Mouse (Mus musculus): ENCODE data around the gene Acbd5. TPM values are rescaled to one million over a fixed set of nuclear protein-coding genes. Genes with fewer than 3 reads are reported as not detected.

Acbd5 gene
- polyA plus RNA-seq, 1 experiment from 2014 or later, result 40.6 TPM

GRCm38 (mm10) chr2:23155777-23156607 lies 88.0 kb downstream of the Acbd5 start, which contains the start of the genes Mastl and Yme1l1:
Gene Mastl (minus strand): TSS chr2:23156024.
Gene Yme1l1 (plus strand): TSS chr2:23156369.
- Histone ChIP-seq H3K9ac (ENCODE audit: low read length) (peak within 1 kb of the TSS; percentile 82), H3K27me3 (ENCODE audit: control insufficient read depth, insufficient read depth, low read length) (no peaks in the 10 kb centered on the region), H3K4me3 (ENCODE audit: low read depth, low read length) (peak within 1 kb of the TSS; percentile 78), H3K27ac (ENCODE audit: low read depth, low read length) (peak within 1 kb of the TSS; percentile 97), H3K4me2 (ENCODE audit: low read depth, low read length, severe bottlenecking) (peak within 1 kb of the TSS; percentile 77), H3K36me3 (ENCODE audit: control insufficient read depth, insufficient read depth, low read length) (no peaks in the 10 kb centered on the region; the same call in 1 of the 2 replicates), H3K4me1 (replicated peaks; ENCODE audit: control insufficient read depth, insufficient read depth, low read length) (peaks cover 2% of the 10 kb centered on the region; the same call in 1 of the 2 replicates), H3K9me3 (ENCODE audit: control insufficient read depth, low read length) (no peaks in the 10 kb centered on the region)
- ATAC-seq (replicated peaks; ENCODE audit: low FRiP score) (peak; percentile 99), DNase-seq (ENCODE audit: low spot score) (peak; percentile 98)
- under 1% methylated on average over 61 of the region's 61 CpGs for WGBS

- Histone ChIP-seq H3K9me3 (ENCODE audit: control insufficient read depth, low read length) (no peaks in the 10 kb centered on the region), H3K9ac (ENCODE audit: low read length) (peak overlapping the region; percentile 82), H3K4me2 (ENCODE audit: low read depth, low read length, severe bottlenecking) (peak overlapping the region; percentile 77; the same call in 1 of the 2 replicates), H3K36me3 (ENCODE audit: control insufficient read depth, insufficient read depth, low read length) (no peaks in the 10 kb centered on the region; the same call in 1 of the 2 replicates), H3K4me3 (ENCODE audit: low read depth, low read length) (peak overlapping the region; percentile 78), H3K4me1 (replicated peaks; ENCODE audit: control insufficient read depth, insufficient read depth, low read length) (peaks cover 2% of the 10 kb centered on the region; the same call in 1 of the 2 replicates), H3K27me3 (ENCODE audit: control insufficient read depth, insufficient read depth, low read length) (no peaks in the 10 kb centered on the region), H3K27ac (ENCODE audit: low read depth, low read length) (peak overlapping the region; percentile 97)
- no peak for DNase-seq (ENCODE audit: low spot score)
- WGBS, result under 1% methylated on average over 17 of the region's 17 CpGs
- peak; percentile 29 for ATAC-seq (replicated peaks; ENCODE audit: low FRiP score)
These were observed 88.7 kb downstream of the Acbd5 start for GRCm38 (mm10) chr2:23156608-23157081.

Other genes with a start within 250 kb of the Acbd5 start
- gene Pdss1, start 172.6 kb upstream of the Acbd5 start, polyA plus RNA-seq (2014; fragmentation: Nextera tagmentation; extraction: Ambion mirVana), result 20.8 and 27.4 TPM in 2 replicates
- gene Abi1, start 27.9 kb upstream of the Acbd5 start, polyA plus RNA-seq (2014; fragmentation: Nextera tagmentation; extraction: Ambion mirVana), result 38.9 and 47.9 TPM in 2 replicates
- 16.2 and 17.7 TPM in 2 replicates for gene Mastl, start 87.9 kb downstream of the Acbd5 start, polyA plus RNA-seq (2014; fragmentation: Nextera tagmentation; extraction: Ambion mirVana)
- gene Yme1l1, start 88.2 kb downstream of the Acbd5 start, polyA plus RNA-seq (2014; fragmentation: Nextera tagmentation; extraction: Ambion mirVana), result 79.4 and 91.3 TPM in 2 replicates
- 0.13 TPM in 1 of 2 replicates, not detected in the other for gene 4931423N10Rik, start 139.3 kb downstream of the Acbd5 start, polyA plus RNA-seq (2014; fragmentation: Nextera tagmentation; extraction: Ambion mirVana)